Mouse (Mus musculus) yolk sac, embryonic 10.5 days (tissue): ENCODE measurements around the gene Gm10959.
"Not testable (repeated sequence)": the region's sequence is repeated elsewhere in the genome, so short reads cannot be mapped to it uniquely, and the experiment has no call there.

Experiments
- DNase-seq: peaks from one replicate; pipeline ENCODE4 v3.0.0-alpha.2; 2017; ENCODE audit warnings: low spot score

The Gm10959 gene

DNA sequence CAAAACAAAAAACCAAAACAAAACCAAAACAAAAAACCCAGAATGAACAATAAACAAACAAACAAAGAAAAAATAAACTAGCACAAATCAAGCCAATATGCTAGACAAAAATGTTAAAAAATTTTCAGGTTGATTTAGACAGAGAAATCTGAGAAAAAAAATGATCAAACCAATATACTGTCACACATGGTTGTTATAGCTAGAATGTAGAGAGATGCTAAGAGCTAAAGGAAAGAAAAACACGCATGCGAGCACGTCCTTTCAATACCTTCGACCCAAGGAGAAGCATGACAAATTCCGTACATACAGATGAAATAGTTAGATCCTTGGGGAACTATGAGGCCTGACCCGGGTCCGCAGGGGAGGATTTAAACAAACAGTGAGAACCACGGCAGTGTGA is at the start of gene Gm10959:
Gene Gm10959, minus strand, starts transcription at position 101 of the 400 bp plus-strand sequence.
- no peak for DNase-seq

DNA sequence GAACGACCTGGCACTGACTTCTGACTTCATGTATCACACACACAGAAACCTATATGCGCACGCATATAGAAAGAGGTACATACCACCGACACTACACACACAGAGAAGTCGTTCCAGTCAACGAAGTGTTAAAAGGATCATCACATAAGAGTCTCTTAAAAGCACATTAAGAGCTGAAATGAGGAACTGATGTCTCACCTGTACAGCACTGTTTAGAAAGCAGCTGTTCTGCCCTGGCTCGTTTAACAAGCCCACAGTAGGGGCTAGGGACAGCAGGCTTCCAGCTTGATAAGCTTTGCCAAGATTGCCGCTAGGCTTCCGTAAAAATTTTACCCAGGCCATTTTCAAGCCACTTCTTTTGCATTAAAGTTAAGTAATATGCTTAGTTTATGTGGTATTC is 49.2 kb upstream of the Gm10959 start:
- DNase-seq, result no peak

DNA sequence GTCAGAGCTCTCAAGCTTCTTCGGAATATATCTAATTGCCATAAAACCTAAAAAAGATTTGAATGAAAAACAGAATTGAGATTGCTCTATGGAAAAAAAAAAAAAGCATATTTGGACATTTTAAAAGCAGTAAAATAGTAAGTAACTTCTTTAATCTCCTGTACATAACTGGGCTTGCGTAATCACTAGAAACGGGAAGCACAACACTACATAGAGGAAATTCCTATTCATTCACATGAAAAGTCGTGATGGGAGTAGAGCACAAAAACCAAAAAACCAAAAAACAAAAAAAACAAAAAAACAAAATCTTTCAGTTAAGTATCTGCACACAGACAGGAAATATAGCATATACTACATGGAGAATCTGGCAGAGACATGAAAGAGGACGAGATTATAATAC is 45.1 kb upstream of the Gm10959 start:
- no peak for DNase-seq

DNA sequence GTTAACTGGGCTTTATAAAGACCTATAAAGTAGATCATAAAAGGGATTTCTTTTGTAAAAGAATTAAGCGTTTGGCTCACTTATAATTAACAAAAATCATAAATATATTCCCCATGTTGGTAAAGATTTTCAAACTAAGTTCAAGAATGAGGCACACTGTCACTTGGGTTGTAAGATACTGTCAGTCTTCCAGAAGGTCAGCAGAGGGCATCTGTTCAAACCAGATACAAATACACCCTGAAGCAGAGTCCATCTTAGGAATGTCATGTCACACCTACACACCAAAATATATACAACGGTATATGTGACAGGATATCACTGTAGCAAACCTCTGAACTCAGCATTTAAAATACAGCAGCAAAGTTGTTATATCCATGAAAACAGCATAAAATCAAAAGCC is 31.0 kb upstream of the Gm10959 start:
- DNase-seq, result no peak

DNA sequence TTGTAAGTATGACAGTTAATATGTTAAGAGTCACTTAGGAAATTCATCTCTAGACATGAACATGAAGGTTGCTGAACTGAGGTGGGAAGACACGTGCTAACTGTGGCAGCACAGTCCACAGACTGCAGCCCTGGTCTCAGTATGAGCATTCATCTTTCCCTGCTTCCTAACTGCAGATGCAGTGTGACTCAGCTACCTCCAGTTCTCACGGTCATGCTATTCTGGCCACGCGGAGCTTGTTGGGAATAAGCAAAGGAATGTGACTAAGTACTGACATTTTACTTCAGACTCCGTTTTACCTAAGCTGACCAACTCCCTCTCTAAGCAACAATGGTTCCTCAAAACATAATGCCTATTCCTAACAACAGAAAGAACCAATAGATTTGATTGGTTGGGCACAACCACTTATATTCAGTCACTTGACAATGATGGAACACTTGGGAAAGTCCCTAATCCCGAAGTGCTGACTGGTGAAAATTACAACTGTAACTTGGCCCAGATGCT is 24.3 kb upstream of the Gm10959 start:
- DNase-seq, result no peak

DNA sequence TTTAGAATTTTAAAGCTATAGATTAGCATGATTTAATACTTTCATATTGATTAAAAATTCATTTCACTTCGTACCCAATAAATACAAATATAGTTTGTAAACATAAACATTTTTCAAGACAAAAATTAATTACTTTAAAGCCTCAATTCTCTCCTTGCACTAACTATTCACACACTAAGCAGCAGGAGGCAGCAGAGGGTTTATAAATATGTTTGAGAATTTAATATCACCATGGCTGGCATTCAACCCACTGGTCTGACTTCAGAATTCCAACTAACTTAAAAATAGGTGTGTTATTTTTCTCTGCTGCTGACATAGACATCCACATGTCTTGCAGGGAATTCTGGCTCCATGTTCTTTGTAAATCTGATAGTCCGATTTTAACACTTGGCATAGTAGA is 20.1 kb upstream of the Gm10959 start:
- no peak for DNase-seq

DNA sequence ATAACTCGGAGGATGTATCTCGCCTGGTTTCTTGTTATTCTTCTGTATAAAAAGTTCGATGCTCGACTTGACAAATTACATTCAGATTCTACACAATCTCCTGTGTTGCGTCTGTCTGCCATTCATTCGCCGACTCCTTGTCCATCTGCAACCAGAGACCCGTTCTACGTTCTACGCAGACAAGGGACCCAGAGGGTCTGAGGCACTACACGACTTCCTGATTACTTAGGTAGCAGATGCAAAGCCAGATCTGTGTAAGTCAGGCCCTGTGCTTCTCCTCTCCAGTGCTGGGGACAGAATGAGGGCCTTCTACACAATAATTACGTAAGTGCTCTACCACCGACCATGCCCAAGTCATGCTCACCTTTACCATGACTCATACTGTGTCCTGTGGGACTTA is 18.0 kb upstream of the Gm10959 start:
- not testable (repeated sequence) for DNase-seq

DNA sequence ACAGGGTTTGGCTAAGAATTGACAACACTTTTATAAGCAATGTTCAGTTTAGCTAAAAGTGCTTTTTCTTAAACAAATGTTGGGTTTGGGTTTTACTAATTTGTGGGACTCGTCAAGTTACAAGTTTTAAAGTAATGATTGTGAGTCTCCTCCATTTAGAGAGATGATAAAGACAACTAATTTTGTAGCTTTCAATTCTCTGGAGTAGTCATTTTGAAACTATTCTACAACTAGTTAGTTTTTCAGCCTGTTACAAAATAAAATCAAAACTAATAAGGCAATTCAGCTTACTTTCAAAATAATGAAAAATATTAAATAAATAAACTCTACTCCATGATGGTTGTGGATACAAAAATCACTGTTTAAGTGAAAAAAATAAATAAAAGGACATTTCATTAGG is 13.3 kb upstream of the Gm10959 start:
- no peak for DNase-seq

DNA sequence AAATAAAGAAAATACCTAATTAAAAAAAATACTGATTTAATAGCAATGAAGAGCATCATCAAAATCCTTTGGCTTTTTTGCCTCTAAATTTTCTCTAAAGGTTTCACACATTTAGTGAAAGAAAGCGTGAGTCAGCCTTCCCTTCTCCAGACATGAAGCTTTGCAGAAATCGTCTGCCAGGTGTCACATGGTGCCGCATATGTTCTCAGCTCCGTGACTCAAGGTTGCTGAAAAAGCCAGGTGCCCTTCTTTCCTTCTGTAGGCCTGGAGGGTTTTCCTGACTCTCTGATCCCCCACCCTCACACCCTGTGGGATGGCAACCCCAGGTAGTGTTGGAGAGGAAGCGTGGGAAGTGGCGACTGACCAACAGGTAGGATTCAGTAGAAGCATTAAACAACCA is 10.6 kb upstream of the Gm10959 start:
- DNase-seq, result no peak

DNA sequence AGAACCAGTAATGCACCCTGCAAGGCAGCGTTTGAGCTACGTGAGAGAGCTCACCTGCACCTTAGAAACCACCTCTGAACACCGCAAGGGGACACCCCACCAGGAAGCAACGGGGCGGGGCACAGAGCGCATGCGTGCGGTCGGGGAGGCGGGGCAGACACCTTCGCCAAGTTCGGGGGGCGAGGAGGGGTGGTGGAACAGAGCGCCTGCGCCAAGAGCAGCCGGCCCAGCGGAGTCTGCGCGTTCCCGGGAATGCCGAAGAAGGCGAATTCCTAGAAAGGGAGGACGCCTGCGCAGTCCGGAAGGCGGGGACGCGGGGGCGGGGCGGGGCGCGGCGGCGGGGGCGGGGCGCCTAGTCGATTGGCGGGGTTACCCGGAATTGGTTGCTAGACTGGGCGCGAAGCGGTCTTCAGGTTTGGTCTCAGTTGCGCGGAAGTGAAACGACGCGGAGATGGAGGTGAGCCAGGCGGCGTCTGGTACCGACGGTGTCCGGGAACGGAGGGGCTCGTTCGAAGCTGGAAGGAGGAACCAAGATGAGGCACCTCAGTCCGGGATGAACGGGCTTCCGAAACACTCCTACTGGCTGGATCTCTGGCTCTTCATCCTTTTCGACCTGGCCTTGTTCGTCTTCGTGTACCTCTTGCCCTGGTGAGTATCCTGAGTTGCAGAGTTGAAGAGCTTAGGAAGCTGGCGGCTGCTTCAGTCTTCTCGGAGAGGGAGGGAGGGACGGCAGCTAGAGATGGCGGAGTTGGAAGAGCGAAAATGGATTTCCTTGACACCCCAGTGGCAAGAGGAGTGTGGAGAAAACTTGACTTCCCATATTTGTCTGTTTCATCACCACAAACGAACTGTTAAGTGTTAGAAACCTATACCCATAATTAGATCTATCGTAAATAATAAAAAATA is 5.1 kb upstream of the Gm10959 start, which contains the start of gene 1810037I17Rik:
Gene 1810037I17Rik, plus strand, starts transcription at position 195 of the 906 bp plus-strand sequence.
- peak; percentile 99 for DNase-seq

DNA sequence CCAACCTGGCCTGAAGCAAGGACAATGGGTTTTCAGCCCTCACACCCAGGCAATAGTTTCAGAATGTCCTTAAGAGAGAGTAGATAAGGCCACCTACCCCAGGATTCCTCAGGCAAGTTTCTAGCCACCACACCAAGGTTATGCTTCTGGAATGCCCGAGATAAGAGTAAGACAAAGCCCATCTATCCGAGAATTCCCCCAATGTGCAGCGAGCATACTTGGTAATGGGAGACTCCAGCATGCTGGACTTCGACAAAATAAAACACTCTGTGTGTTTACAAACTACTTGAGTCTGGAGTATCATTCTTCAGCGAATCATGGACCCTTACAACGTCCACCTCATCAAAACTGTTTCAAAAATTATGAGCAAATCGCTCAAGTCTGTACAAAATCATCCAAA is 4.0 kb upstream of the Gm10959 start:
- DNase-seq, result peak; percentile 11

DNA sequence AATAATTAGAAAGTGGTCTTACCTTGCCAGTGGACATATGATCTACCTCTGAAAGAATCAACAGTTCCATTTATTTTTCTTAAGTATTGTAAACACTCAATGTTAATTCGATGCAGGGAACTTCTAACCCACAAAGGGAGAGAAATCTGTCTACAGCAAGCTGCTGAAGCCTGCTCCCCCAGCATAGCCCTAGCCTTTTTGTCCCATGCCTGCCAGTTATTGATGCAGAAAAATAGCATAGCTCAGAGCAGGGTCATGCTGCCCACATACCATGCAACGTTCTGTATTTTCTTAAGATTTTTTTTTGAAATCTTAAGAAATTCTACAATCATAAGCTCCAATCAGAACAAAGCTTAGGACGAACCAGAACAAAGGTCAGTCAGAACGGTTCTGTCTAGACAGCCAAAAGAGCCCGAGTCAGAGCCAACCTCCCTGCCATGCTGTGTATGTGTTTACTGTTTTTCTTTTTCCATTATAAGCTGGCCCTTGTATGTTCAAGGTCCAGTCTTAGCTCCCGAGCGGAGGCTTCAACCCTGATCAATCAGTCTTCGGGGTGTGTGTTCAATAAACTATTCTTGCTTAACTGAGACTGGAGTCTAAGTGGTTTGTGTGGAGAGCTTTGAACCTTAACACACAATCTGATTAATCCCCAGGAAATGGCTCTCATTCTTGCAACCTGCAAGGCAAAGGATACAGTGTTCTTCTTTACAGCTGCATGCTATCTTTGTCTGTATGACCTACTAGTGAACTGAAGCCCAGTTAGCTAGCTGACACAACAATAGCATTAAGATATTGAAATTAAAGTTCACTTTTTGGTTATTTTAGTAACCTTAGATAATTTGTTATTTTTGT is 2.7 kb upstream of the Gm10959 start:
- no peak for DNase-seq

DNA sequence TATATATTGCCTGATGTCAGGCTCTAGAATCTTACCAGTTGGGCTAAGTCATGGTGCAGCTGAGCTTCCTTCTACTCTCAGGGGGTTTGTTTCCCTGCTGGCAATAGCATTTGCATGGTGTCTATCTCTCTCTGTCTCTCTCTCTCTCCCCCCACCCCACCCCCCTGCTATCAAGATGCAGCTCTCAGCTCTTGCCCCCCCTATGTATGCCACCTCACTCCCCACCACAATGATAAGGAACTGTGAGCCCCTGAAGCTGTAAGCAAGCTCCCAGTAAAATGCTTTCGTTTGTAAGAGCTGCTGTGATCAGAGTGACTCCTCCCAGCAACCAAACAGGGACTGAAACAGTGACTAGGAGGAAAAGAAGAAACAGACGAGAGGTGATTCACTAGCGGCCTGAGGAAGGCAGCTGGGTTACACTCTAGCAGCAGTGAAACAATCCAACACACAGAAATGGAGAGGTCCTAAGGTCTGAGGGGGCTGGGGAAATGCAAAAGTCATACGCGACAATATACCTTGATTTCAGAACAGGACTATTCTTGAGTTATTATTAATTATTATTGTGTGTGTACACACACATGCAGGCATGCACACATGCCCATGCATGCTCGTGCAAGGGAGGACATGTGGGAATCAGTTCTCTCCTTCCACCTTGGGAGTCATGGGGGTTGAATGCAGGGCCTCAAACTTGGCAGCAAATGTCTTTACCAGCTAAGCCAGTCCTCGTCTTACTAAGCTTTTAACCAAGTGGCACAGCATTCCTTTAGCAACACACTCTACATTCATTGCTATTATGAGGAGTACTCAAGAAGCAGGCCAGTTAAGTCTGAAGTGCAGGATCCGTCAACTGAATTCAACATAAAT is 1.6 kb upstream of the Gm10959 start:
- no peak for DNase-seq

DNA sequence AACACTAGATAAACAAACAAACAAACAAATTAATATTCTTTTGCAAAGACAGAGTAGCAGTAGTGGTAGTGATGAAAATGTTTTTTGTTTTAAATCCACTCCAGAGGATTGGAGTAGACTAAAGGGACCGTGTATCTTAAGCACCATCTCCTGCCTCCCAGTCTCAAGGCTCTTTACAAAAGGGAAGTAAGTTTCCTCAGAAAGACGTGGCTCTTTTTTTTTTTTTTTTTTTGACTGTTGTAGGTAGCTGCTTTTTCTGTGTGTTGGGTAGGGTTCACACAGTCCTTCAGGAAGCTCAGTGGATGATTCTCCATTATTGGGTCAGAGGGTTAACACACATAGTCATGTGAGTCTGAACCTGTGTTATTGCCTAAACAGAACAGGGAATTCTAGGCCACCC is 488 bp downstream of the Gm10959 start:
- DNase-seq, result no peak

DNA sequence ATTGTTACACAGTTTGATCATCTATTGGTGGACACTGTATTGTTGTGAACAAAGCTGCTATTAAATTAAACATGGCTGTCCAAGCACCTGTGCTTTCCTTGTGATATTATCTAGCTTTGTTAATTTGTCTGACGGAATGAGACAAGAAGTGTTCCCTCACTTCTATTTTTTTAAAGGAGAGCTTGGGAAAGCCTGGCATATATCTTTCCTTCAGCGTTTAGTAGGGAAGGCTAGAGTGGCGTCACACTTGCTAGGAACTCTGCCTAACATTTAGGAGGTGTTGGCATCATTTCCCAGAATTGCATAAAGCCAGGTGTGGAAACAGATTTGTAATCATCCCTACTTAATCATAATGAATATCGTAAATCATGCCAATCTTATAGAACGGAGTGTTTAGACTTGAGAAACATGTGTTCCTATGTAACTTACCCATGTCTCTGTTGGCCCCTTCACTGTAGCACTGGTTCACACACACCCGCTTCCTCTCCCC is 2.9 kb downstream of the Gm10959 start:
- DNase-seq, result no peak

DNA sequence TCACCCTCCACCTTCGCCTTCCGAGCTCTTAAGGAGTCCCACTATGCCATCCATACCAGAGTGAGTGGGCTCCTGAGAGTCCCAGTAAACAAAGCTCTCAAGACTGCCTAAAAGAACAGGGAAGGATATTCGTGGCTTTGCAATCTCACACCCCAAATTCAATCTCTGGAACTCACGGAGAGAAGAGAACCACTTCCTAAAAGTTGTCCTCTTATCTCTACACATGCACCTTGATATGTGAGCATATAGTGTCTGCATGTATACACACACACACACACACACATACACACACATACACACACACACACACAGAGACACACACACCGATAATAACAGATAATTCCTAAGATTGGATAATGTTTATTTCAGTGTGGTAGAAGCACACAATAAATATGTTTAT is 3.7 kb downstream of the Gm10959 start:
- no peak for DNase-seq

DNA sequence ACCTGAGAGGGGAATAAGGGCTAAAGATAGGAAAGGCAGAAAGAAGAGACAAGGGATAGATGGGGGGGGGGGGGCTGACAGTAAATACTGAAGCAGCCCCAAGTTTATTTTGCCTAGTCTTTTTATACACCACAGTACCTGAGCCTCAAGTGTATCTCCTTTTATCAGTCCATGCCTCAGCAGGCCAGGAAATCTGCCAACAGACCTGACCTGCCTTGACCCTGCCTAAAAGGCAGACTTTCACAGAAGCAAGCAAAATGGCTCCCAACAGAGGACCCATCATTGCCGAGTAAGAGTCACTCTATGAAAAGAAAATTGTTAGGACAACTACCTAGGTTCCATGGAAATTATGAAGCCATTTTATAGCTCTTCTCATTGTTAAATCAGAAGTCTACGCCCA is 11.3 kb downstream of the Gm10959 start:
- no peak for DNase-seq

DNA sequence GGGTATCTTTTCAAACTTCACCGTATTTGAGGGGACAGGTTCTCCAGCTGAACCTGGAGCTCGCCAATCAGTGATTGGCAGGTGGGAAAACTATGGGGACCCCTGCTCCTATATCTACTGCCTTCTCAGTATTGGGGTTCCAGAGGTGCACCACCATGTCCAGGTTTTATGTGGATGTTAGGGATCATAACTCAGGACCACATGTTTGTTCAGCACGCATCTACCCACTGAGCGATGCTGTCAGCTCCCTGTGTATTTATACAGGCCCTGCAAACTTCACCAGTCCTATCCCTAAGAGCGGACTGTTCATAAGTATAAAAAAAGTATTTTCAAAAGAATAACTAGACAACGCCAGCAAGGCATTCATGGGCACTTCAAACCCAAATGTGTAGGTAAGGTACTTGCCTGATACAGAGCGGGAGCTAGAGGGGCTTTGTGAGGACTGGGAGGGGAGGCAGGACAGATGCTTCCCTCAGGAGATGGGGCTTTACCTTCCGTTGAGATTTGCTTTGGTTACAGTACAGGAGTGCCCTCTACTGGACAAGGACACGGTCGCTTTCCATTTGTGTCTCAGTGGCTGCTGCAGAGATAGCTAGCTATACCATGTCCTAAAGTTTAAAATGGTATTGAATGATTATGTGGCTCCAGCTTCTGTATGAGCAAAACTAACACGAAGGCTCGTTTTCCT is 15.3 kb downstream of the Gm10959 start:
- DNase-seq, result peak; percentile 51

DNA sequence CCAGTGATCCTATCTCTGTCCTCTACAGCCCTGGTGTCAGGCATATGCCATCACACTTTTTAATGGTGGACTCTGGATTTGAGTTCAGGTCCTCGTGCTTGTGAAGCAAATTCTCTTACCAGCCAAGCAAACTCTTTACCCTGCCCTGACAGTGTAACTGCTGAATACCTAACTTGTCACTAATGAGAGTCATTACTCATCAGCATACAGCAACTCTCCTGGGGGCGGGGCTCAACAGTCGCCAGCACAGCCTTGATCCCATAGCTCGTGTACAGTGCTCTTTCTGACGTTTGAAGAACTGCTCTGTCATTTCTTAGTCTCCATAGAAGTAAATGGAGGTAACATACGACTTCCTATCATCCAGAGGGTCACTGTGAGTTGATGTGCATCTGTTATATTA is 20.9 kb downstream of the Gm10959 start:
- no peak for DNase-seq

DNA sequence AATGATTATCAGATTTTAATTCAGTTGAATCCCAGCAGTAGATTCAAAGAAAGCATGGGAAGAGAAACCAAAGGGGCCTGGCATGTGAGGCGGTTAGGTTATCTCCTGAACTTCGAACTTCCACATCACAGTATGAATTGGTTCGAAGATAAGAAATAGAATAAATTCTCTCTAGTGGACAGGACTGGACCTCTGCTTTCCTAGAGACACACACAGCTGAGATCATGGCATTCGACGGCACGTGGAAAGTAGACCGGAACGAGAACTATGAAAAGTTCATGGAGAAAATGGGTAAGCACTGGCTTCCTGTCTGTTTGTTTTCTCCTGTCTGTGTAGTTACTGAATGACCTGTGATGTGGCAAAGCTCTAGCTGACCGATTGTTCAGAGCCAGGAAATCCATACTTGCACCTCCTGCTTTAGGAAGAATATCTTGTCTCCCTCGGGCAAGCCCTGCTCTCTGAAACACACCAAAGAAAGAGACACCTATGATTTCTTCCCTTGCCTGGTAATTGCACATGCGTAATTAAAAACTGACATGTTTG is 23.9 kb downstream of the Gm10959 start:
- peak; percentile 43 for DNase-seq

DNA sequence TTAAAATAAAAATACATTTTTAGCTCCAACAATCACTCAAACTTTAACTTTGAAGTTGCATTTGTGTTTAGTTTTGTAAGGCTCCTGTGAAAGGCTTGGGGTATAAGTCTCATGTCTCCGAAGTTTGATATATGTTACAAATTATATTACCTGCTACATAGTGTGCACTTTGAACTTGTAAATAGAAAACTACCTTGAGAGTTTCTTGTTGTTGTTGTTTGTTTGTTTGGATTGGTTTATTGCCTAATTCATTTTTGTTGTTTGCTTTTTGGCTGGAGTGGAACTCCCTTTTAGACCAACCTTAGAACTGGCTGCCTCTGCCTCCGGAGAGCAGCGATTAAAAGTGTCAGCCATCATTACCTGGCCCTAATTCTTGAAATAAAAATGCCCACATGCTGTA is 24.4 kb downstream of the Gm10959 start, which contains the start of gene Fabp2:
Gene Fabp2, plus strand, starts transcription at position 301 of the 400 bp plus-strand sequence.
- DNase-seq, result no peak
